Mouse (Mus musculus): ENCODE data around the gene Phgdh. TPM values are rescaled to one million over a fixed set of nuclear protein-coding genes. Genes with fewer than 3 reads are reported as not detected.

The Phgdh gene
- polyA plus RNA-seq (2014; fragmentation: Illumina TruSeq; extraction: RNeasy Lipid Tissue Mini Kit (QIAGEN cat#74804); ENCODE audit: low read depth, low replicate concordance) = 2.5 TPM

GRCm38 (mm10) chr3:98339706-98340109 is at the start of gene Phgdh:
Gene Phgdh (minus strand): TSS chr3:98339990.

GRCm38 (mm10) chr3:98382246-98382939 is 42.6 kb upstream of the Phgdh start, which contains the start of gene Zfp697:
Gene Zfp697 (plus strand): TSS chr3:98382461.

GRCm38 (mm10) chr3:98280204-98280932 is 59.4 kb downstream of the Phgdh start, which contains the start of gene Hmgcs2:
Gene Hmgcs2 (plus strand): TSS chr3:98280435.

Other genes with a start within 250 kb of the Phgdh start
- gene Adam30, start 179.4 kb downstream of the Phgdh start, polyA plus RNA-seq (2014; fragmentation: Illumina TruSeq; extraction: RNeasy Lipid Tissue Mini Kit (QIAGEN cat#74804); ENCODE audit: low read depth, low replicate concordance) = not detected
- gene Reg4, start 117.8 kb downstream of the Phgdh start, polyA plus RNA-seq (2014; fragmentation: Illumina TruSeq; extraction: RNeasy Lipid Tissue Mini Kit (QIAGEN cat#74804); ENCODE audit: low read depth, low replicate concordance) = not detected
- 49.0 TPM for gene Hmgcs2, start 59.6 kb downstream of the Phgdh start, polyA plus RNA-seq (2014; fragmentation: Illumina TruSeq; extraction: RNeasy Lipid Tissue Mini Kit (QIAGEN cat#74804); ENCODE audit: low read depth, low replicate concordance)
- gene Zfp697, start 42.5 kb upstream of the Phgdh start, polyA plus RNA-seq (2014; fragmentation: Illumina TruSeq; extraction: RNeasy Lipid Tissue Mini Kit (QIAGEN cat#74804); ENCODE audit: low read depth, low replicate concordance) = 28.5 TPM
- 273 TPM for gene Gm4450, start 117.1 kb upstream of the Phgdh start, polyA plus RNA-seq (2014; fragmentation: Illumina TruSeq; extraction: RNeasy Lipid Tissue Mini Kit (QIAGEN cat#74804); ENCODE audit: low read depth, low replicate concordance)
- gene Hsd3b4, start 170.5 kb upstream of the Phgdh start, polyA plus RNA-seq (2014; fragmentation: Illumina TruSeq; extraction: RNeasy Lipid Tissue Mini Kit (QIAGEN cat#74804); ENCODE audit: low read depth, low replicate concordance) = 430 TPM
- gene Gm10681, start 248.8 kb upstream of the Phgdh start, polyA plus RNA-seq (2014; fragmentation: Illumina TruSeq; extraction: RNeasy Lipid Tissue Mini Kit (QIAGEN cat#74804); ENCODE audit: low read depth, low replicate concordance) = 540 TPM